Mouse (Mus musculus) kidney, adult 9 months (tissue): ENCODE data around the gene Spink4.
A peak's percentile ranks its signal among the peaks of the same experiment; 100 is the strongest.

Experiments
- DNase-seq: peaks from one replicate; pipeline ENCODE4 v3.0.0; 2022

Spink4 gene

DNA sequence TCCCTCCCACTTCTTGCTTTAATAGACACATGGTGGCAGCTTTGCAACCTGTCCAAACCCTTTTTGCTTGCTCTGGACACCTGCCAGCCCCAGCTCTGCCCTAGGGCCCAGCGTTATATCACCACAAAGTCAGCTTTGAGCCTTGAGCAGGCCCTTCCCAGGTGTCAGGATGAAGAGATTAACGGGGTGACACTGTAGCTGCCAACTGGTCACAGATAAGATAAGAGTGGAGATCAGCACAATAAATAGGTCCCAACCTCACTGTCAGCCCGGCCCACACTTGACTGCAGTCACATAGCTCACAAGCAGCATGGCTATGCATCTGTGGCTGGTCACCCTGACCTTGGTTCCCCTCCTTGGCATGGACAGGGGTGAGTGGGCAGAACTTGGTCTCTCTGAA, at the start of gene Spink4:
Gene Spink4 (plus strand): TSS at position 268 of the 400 bp plus-strand sequence.
- peak; percentile 36 for DNase-seq

GRCm38 (mm10) chr4:40870206-40870605, 49.6 kb upstream of the Spink4 start:
- no peak for DNase-seq

DNA sequence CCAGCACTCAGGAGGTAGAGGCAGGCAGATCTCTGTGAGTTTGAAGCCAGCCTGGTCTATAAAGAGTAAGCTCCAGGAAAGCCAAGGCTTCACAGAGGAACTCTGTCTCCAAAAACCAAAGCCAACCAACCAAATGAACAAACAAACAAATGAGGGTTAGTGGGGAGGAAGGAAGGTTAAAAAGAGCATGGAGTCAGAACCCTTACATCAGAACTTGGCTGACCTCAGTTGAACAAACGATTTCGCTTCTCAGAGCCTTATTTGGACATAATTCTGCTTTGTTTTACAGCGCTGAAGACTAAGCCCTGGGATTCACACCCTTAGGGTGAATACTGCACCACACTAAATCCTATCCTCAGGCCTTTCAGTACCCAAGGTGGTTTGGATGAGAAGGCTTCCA, 47.7 kb upstream of the Spink4 start:
- no peak for DNase-seq

DNA sequence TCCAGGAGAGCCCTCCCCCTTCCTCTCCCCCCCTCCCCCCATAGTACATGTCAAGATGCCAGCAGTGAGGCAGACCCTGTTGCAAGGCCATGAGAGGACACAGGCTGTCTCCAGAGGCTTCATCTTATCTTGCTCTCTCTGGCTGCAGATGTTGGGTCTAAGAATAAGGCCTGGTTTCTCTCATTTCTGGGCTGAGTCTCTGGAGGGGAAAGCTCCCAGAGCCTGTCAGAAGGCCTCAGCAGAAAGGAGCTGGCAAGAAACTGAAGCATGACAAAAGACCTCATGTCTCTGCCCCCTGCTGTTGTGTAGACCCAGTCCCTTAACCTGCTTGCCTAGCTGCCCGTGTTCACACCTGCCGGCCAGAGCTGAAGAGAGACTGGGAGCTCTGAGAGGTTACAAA, 46.5 kb upstream of the Spink4 start:
- no peak for DNase-seq

DNA sequence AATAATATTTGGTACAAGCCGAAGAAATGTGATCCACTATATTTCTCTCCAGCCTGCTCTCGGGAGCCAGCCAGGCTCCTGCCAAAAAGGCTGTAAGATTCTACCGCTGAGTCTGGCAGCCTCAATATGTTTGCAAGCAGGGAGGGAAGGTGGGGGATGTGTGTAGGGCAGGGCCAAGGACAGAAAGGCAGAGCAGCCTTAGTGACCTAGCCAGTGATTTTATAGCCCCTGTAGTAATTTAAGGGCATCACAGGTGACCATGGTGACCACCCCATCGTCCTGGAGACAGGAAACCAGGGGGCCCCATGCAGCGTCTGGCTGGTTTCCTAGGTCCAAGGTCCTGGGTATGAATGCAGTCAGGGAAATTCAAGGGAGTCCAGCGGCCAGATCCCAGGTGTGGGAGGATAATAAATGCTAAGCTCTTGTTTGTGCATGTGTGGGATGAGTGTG, 45.7 kb upstream of the Spink4 start:
- DNase-seq = peak; percentile 64

DNA sequence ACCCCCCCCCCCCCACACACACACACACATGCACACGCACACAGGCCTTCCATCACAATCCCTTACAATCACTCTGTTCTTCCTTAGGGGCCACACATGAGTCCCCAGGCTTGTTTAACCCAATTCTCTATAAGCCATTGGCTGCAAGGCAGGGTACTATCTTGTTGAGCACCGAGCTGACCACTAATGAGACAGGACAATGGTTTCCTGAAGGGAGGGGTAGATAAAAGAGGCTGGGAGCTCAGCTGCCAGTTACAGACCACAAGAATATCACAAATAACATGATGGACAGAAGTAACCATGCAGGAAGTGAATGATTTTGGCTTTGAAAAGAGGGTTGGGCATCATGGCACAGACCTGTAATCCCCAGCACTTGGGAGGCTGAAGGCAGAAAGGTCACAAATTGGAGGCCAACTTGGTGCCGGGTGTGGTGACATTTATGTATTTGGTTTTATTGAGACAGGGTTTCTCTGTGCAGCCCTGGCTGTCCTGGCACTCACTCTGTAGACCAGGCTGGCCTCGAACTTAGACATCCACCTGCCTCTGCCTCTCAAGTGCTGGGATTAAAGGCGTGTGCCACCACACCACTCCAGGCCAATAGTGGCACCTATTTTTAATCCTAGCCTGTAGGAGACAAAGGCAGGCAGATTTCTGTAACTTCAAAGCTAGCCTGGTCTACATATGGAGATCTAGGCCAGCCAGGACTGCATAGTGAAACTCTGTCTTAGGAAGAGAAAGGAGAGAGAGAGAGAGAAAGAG, 44.9 kb upstream of the Spink4 start:
- no peak for DNase-seq

GRCm38 (mm10) chr4:40875842-40876241, 44.0 kb upstream of the Spink4 start:
- no peak for DNase-seq

DNA sequence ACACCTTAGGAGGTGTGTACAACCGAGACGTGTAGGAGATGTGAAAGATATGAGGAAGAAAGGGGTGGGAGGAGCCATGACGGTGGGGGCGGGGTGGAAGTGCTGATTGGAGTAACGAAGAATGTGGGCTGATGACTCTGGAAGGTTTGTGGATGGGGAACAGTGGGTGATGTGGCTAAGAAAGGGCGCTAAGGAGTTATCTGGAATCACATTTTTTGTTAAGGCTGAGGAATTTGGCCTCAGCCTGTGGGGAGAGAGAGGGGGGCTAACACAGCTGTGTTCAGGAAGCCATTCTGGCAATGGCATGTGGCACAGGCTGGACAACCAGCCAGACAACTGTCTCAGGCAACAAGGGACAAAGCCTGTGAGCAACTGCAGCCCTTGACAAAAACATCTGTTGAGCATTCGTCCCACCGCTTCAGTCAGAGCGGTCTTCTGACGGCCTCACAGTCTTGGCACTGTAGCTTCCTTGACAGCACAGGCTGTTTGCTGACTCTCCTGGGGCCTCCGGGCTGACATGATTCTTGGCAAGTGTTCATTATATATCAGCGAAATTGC, 43.0 kb upstream of the Spink4 start:
- peak; percentile 49 for DNase-seq

DNA sequence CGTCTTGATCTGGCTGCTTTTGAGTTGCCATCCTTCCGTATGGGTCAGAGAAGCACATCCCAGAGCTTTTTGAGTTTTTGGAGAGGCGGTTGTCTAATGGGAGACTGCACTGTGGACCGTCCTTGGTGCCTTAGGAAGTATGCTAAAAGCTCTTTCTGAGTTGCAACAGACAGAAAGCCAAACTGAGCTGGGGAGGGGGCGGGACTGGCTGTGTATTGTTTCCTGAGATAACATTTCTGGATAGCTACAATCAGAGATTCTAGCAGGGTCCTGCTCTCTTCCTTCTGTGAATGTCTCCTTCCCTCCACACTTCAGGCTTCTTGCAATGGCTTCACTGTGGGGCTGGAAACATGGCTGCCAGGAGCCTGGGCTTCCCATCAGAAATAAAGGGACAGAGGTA, 42.3 kb upstream of the Spink4 start:
- no peak for DNase-seq

DNA sequence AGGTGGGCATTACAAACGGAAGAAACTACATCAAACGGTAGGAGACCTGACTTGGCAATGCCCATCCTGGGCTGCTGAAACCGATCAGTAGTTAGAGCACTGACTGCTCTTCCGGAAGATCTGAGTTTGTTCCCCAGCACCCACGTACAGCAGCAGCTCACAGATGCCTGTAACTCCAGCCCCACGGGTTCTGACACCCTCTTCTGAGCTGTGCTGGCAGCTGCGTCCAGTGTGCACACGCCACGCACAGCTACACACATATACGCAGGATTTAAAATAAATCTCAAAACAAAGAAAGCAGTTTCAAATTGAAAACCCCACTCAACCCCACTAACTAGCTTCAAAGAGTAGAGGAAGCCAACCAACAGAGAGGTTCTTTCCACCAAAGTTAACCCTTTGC, 36.7 kb upstream of the Spink4 start:
- DNase-seq = no peak

- DNase-seq = no peak
These were observed 35.3 kb upstream of the Spink4 start for GRCm38 (mm10) chr4:40884282-40885165.

DNA sequence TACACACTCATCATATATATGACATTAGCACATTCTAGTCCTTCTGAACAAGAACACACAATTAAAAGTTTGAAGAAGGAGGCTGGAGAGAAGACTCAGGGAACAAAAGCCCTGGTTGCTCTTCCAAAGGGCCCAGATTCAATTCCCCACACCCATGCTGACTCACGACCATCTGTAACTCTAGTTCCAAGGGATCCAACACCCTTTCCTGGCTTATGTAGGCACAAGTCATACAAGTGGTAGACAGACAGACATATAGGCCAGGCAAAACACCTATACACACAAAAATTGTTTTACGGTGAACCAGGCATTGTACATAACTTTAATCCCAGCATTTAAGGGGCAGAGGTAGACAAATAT, 34.7 kb upstream of the Spink4 start:
- DNase-seq = no peak

DNA sequence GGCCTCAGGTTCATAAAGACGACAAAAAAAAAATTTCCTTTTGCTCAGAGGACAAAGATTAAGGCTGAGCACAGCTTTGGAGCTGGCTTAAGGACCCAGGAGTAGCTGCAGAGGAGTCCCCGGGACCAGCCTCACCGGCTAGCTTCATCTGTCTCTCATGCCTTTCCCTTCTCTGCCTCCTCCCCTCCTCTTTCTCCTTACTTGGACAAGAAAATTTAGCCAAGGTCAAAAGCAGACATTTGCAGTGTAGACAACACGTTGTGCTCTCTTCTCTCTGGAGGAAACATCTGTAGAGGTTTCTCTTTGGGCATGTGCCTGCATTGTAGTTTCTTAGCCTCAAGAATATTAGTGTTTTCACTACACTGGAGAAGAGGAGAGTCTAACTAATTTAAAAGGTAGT, 34.0 kb upstream of the Spink4 start:
- DNase-seq = no peak

- DNase-seq = no peak
These were observed 31.0 kb upstream of the Spink4 start for GRCm38 (mm10) chr4:40888839-40889238.

GRCm38 (mm10) chr4:40889252-40889651, 30.6 kb upstream of the Spink4 start:
- DNase-seq = no peak

DNA sequence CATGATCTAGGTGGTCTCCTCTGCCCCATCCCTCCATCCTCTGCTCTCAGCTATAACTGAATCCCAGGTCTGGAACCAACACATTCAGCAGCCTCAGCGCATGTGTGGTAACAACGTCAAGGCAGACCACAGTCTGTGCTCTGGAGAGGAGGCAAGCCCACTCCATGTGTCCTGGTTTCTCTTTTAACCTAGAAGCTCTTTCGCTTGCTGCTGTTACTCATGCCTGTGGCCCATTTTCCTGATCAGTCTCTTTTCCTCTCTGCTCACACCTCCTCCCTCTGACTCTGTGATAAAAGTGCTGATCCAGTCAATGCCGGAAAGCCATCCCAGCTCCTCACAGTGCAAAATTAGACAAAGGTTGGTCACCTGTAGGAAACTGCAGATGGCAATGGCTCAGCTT, 29.9 kb upstream of the Spink4 start:
- DNase-seq = no peak

- DNase-seq = no peak
These were observed 28.6 kb upstream of the Spink4 start for GRCm38 (mm10) chr4:40891206-40891605.

- no peak for DNase-seq
These were observed 24.7 kb upstream of the Spink4 start for GRCm38 (mm10) chr4:40895118-40895517.

- DNase-seq = no peak
These were observed 24.2 kb upstream of the Spink4 start for GRCm38 (mm10) chr4:40895646-40896045.

DNA sequence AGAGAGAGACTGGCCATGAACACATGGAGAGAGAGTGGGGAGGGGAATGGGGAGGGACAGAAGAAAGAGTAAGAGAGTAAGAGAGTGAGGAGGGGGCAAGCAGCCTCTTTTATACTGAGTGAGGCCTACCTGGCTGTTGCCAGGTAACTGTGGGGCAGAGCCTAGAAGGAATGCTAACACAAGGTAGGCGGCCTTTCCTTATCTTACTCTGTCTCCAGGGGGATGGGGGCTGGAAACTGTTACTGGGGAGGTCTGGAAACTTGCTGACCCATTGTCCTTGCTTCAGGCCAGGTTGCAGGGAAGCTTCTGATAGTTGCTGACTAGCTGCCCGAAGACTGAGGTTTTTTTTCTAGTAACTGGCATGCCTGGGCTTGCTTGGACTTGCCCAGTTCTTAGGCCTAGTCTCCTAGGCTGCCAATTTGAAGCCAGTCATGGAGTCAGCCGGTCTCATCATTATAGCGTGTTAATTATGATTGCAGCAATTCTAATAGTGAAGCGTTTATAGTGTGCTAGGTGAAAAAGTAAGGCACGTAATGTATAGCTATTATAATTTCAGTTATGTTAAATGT, 21.3 kb upstream of the Spink4 start:
- DNase-seq = no peak

DNA sequence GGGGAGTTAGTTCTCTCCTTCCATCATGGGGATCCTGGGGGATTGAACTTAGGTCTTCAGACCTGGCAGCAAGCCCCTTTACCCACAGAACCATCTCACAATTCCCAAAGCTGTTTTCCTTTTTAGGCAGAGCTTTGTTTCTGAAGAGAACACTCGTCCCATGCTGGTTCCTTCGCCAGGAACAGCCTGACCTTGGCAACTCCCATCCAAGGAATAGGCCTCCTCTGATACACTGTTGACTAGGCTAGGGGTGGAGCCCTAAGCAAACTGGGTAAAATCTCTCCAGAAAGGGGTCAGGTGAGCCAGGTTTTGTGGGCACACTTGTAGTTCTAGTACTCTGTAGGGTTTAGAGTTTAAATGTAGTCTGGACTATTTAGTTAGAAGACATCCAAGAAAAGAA, 20.6 kb upstream of the Spink4 start:
- DNase-seq = no peak

- no peak for DNase-seq
These were observed 19.8 kb upstream of the Spink4 start for GRCm38 (mm10) chr4:40900071-40900470.

GRCm38 (mm10) chr4:40900612-40901011, 19.2 kb upstream of the Spink4 start:
- DNase-seq = no peak

GRCm38 (mm10) chr4:40906298-40906697, 13.6 kb upstream of the Spink4 start:
- DNase-seq = peak; percentile 67
